Mouse (Mus musculus) midbrain, embryonic 15.5 days (tissue): ENCODE measurements around the gene Usp8. TPM values are rescaled to one million over a fixed set of nuclear protein-coding genes. Genes with fewer than 3 reads are reported as not detected.

ENCODE experiments used
- ATAC-seq: fragments of 200-750 bp; cut with Nextera tagmentation; replicated peaks from 2 replicates; pipeline ENCODE4 v1.8.0; 2017; ENCODE audit warnings: moderate TSS enrichment
- H3K27ac ChIP-seq: fragments of 300-500 bp; sonication (generic); 2 replicates; pipeline ENCODE4 v1.5.1; 2015; ENCODE audit warnings: mild to moderate bottlenecking, inconsistent platforms
- H3K27me3 ChIP-seq: fragments of 300-500 bp; sonication (generic); replicated peaks from 2 replicates; pipeline ENCODE4 v1.6.1; 2015; ENCODE audit warnings: inconsistent platforms
- H3K36me3 ChIP-seq: fragments of 300-500 bp; sonication (generic); replicated peaks from 2 replicates; pipeline ENCODE4 v1.6.1; 2015; ENCODE audit warnings: inconsistent platforms
- H3K4me1 ChIP-seq: fragments of 300-500 bp; sonication (generic); 2 replicates; pipeline ENCODE4 v1.6.1; 2015; ENCODE audit warnings: inconsistent platforms
- H3K4me2 ChIP-seq: fragments of 300-500 bp; sonication (generic); 2 replicates; pipeline ENCODE4 v1.6.1; 2015; ENCODE audit warnings: inconsistent platforms, mild to moderate bottlenecking, moderate library complexity
- H3K4me3 ChIP-seq: fragments of 300-500 bp; sonication (generic); 2 replicates; pipeline ENCODE4 v1.5.1; 2015; ENCODE audit warnings: mild to moderate bottlenecking, inconsistent platforms
- H3K9ac ChIP-seq: fragments of 300-500 bp; sonication (generic); 2 replicates; pipeline ENCODE4 v1.6.1; 2015; ENCODE audit warnings: mild to moderate bottlenecking, inconsistent platforms
- H3K9me3 ChIP-seq: fragments of 300-500 bp; sonication (generic); 2 replicates; pipeline ENCODE4 v1.6.1; 2016; ENCODE audit warnings: inconsistent platforms
- WGBS: fragments of 180-500 bp; shearing (Covaris S2); methylation state at CpG from one replicate; pipeline ENCODE4 v1.1.7; 2015; ENCODE audit warnings: mixed read lengths; 5-methylcytosine and 5-hydroxymethylcytosine counted together
- polyA plus RNA-seq: library from polyadenylated mRNA; unstranded; fragments of >200 nt; fragmentation: Nextera tagmentation; extraction: Ambion mirVana; gene quantifications from 2 replicates; pipeline ENCODE4 v1.2.1, GENCODE M21; 2015

The Usp8 gene
- polyA plus RNA-seq, 1 experiment from 2014 or later: 28.1 TPM

DNA sequence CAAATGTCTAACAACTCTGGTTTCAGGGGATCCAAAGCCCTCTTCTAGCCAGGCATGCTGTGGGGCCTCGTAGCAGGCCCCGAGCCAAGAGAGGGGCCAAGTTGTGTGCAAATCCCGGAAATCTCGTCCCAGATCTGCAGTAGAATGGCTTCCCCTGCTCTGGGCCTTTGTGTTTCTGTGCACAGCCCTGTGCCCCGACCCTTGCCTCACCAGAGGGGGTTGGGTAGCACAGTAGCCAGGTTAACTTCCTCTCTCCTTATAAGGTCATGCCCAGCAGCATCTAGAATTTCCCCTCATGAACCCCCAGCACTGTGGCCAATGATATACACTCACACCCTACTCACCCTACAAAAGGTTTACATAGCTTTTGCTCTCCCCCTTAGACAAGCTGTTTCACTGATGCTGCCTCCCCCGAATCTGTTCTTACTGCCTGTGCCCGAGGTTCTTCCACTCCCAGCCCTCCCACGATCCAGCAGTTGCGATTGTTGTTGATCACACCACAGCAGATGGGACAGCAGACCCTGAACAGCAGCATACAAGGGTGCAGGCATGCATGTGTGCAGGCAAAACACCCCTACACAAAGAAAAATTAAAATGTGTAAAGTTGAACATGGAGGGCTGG is 80.7 kb downstream of the Usp8 start:
- Histone ChIP-seq H3K36me3 (peaks cover 13% of the 10 kb centered on the region), H3K4me1 (no peaks in the 10 kb centered on the region), H3K27ac (no peak overlapping the region), H3K4me3 (no peak overlapping the region), H3K9ac (no peak overlapping the region), H3K9me3 (no peaks in the 10 kb centered on the region), H3K27me3 (no peaks in the 10 kb centered on the region), H3K4me2 (no peak overlapping the region)
- ATAC-seq: no peak
- WGBS: 53% methylated on average over 9 of the region's 9 CpGs

GRCm38 (mm10) chr2:126792611-126793010 is 85.5 kb downstream of the Usp8 start:
- H3K36me3 ChIP-seq: peaks cover 27% of the 10 kb centered on the region
- no peaks in the 10 kb centered on the region for H3K4me1 ChIP-seq
- no peak overlapping the region for H3K27ac ChIP-seq
- H3K4me2 ChIP-seq: no peak overlapping the region
- no peak overlapping the region for H3K9ac ChIP-seq
- H3K9me3 ChIP-seq: no peaks in the 10 kb centered on the region
- H3K27me3 ChIP-seq: no peaks in the 10 kb centered on the region
- no peak for ATAC-seq
- 87% methylated on average over 5 of the region's 5 CpGs for WGBS
- no peak overlapping the region for H3K4me3 ChIP-seq

GRCm38 (mm10) chr2:126795708-126796107 is 88.6 kb downstream of the Usp8 start:
- no peaks in the 10 kb centered on the region for H3K4me1 ChIP-seq
- H3K36me3 ChIP-seq: peaks cover 40% of the 10 kb centered on the region
- H3K27me3 ChIP-seq: no peaks in the 10 kb centered on the region
- H3K4me2 ChIP-seq: no peak overlapping the region
- no peak overlapping the region for H3K9ac ChIP-seq
- no peaks in the 10 kb centered on the region for H3K9me3 ChIP-seq
- no peak for ATAC-seq
- no peak overlapping the region for H3K27ac ChIP-seq
- H3K4me3 ChIP-seq: no peak overlapping the region
- WGBS: 94% methylated on average over 3 of the region's 3 CpGs

DNA sequence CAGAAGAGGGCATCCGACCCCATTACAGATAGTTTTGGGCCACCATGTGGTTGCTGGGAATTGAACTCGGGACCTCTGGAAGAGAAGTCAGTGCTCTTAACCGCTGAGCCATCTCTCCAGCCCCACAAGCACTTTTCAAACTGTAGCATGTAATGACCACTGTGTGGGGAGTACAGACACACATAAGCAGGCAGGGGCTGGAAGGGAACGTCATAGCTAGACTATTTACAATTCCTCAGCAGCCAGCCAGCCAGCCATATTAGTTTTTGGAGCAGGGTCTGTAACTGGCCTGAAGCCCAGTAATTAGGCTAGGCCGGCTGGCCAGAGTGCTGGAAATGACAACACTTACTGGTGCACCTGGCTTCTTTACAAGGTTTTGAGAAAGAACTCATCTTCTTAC is 91.3 kb downstream of the Usp8 start:
- Histone ChIP-seq H3K36me3 (peaks cover 27% of the 10 kb centered on the region), H3K27ac (no peak overlapping the region), H3K27me3 (no peaks in the 10 kb centered on the region), H3K4me3 (no peak overlapping the region), H3K9me3 (no peaks in the 10 kb centered on the region), H3K9ac (no peak overlapping the region), H3K4me2 (no peak overlapping the region), H3K4me1 (no peaks in the 10 kb centered on the region)
- ATAC-seq: no peak
- WGBS: 88% methylated on average over 5 of the region's 5 CpGs

- Histone ChIP-seq H3K9ac (no peak overlapping the region), H3K4me2 (no peak overlapping the region), H3K27ac (no peak overlapping the region), H3K4me3 (no peak overlapping the region), H3K36me3 (peaks cover 28% of the 10 kb centered on the region), H3K27me3 (no peaks in the 10 kb centered on the region), H3K4me1 (no peaks in the 10 kb centered on the region), H3K9me3 (no peaks in the 10 kb centered on the region)
- ATAC-seq: no peak
- 94% methylated on average over 3 of the region's 3 CpGs for WGBS
These were observed 94.9 kb downstream of the Usp8 start for GRCm38 (mm10) chr2:126801980-126802379.

Other genes with a start within 250 kb of the Usp8 start
- 0.10 and 0.25 TPM in 2 replicates for gene Atp8b4, start 206.7 kb upstream of the Usp8 start, polyA plus RNA-seq
- gene Slc27a2, start 154.9 kb upstream of the Usp8 start, polyA plus RNA-seq: 12.7 and 13.0 TPM in 2 replicates
- gene Hdc, start 88.0 kb upstream of the Usp8 start, polyA plus RNA-seq: 1.5 and 1.8 TPM in 2 replicates
- 41.3 and 44.1 TPM in 2 replicates for gene Gabpb1, start 31.0 kb upstream of the Usp8 start, polyA plus RNA-seq
- gene Usp50, start 76.1 kb downstream of the Usp8 start, polyA plus RNA-seq: 2.1 and 2.3 TPM in 2 replicates
- 33.8 and 40.0 TPM in 2 replicates for gene Trpm7, start 168.9 kb downstream of the Usp8 start, polyA plus RNA-seq
- gene Sppl2a, start 225.9 kb downstream of the Usp8 start, polyA plus RNA-seq: 32.6 and 35.7 TPM in 2 replicates